Mouse (Mus musculus): Measurements from ENCODE around the gene Slc6a5. TPM values are rescaled to one million over a fixed set of nuclear protein-coding genes. Genes with fewer than 3 reads are reported as not detected.

The Slc6a5 gene
- polyA plus RNA-seq, 1 experiment from 2014 or later: 10.7 TPM

DNA sequence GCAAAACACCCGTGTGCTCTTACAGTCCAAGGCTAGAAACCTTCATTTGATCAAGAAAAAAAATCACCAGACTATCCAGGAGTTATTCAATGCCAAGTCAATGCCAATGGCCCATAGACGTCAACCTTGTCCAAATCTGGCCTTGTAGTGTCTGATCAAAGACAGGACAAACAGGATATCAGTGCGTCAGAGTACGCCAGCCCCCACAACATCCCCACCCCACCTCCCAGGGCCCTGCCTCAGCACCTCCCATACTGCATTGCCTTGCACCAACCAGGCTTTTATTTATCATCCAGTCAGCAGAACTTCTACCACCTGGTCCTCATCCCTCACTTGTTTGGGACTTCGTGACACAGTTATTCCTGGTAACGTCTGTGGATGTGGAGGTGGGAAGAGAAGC is 14.7 kb upstream of the Slc6a5 start:
- WGBS: 84% methylated on average over 6 of the region's 6 CpGs
- no peak overlapping the region for H3K4me2 ChIP-seq

GRCm38 (mm10) chr7:49902003-49902552 is 7.9 kb upstream of the Slc6a5 start:
- no peak overlapping the region for H3K9ac ChIP-seq
- WGBS: 19% methylated on average over 9 of the region's 9 CpGs
- no peak for ATAC-seq (ENCODE audit: low FRiP score, low read depth)

More for the DNA sequence above, 14.7 kb upstream of the Slc6a5 start:
- Histone ChIP-seq H3K27me3 (no peaks in the 10 kb centered on the region), H3K9ac (no peak overlapping the region), H3K9me3 (no peaks in the 10 kb centered on the region), H3K36me3 (no peaks in the 10 kb centered on the region), H3K4me1 (replicated peaks) (no peaks in the 10 kb centered on the region), H3K4me3 (no peak overlapping the region), H3K27ac (replicated peaks) (no peak overlapping the region)
- no peak for ATAC-seq (ENCODE audit: low FRiP score, low read depth)

GRCm38 (mm10) chr7:49907191-49908171 is 2.5 kb upstream of the Slc6a5 start:
- Histone ChIP-seq H3K4me2 (peak overlapping the region; percentile 56), H3K9ac (no peak overlapping the region), H3K27ac (replicated peaks) (peak overlapping the region; percentile 81), H3K4me1 (replicated peaks) (peaks cover 13% of the 10 kb centered on the region), H3K4me3 (0 out of 2 replicates have a peak overlapping the region, but pooled peaks have one; percentile 10), H3K36me3 (no peaks in the 10 kb centered on the region), H3K27me3 (peaks cover 56% of the 10 kb centered on the region), H3K9me3 (no peaks in the 10 kb centered on the region)
- 2% methylated on average over 28 of the region's 28 CpGs for WGBS
- ATAC-seq (ENCODE audit: low FRiP score, low read depth): peak; percentile 43; the same call in 1 of the 2 replicates

More at GRCm38 (mm10) chr7:49902003-49902552, 7.9 kb upstream of the Slc6a5 start:
- no peak overlapping the region for H3K27ac ChIP-seq (replicated peaks)
- H3K4me1 ChIP-seq (replicated peaks): 0 out of 2 replicates have a peak, but pooled peaks cover 4% of the 10 kb centered on the region
- H3K27me3 ChIP-seq: peaks cover 30% of the 10 kb centered on the region
- no peaks in the 10 kb centered on the region for H3K36me3 ChIP-seq
- H3K9me3 ChIP-seq: no peaks in the 10 kb centered on the region
- no peak overlapping the region for H3K4me2 ChIP-seq
- H3K4me3 ChIP-seq: no peak overlapping the region

DNA sequence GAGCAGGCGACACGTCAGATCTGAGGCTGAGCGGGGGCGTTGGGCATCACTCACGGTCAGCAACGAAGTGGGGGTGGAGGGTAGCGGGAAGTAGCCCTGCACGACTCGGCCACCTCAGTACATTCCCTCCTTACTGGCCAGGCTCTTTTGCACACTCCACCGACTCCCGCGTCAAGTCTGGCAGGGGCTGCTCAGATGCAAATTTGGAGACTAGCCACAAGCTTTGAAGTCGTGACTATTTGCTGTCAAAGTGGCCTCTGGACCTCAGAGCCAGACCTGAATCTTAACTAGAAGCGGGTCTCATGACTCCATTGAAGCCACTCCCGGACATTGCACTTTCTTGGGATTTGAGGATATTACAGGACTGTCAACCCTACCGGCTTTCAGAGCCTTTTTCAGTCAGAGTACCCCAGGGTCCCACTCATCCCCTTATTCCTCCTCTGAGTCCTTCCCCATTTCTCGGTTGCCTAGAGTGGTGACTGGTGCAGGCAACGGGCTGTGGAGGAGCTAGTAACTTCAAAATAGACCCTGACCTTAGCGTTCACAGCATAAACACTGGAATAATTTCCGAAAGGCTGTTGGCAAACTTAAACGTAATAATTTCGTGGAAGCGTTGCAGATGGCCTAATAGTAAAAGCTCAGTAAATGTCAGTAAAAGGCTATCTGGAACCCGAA is 1.6 kb upstream of the Slc6a5 start:
- peak overlapping the region; percentile 56 for H3K4me2 ChIP-seq
- H3K9ac ChIP-seq: no peak overlapping the region; the same call in 1 of the 2 replicates
- H3K27ac ChIP-seq (replicated peaks): peak overlapping the region; percentile 81
- peaks cover 13% of the 10 kb centered on the region for H3K4me1 ChIP-seq (replicated peaks)
- H3K9me3 ChIP-seq: no peaks in the 10 kb centered on the region
- peaks cover 62% of the 10 kb centered on the region for H3K27me3 ChIP-seq
- under 1% methylated on average over 24 of the region's 24 CpGs for WGBS
- H3K36me3 ChIP-seq: no peaks in the 10 kb centered on the region
- peak; percentile 31; the same call in 1 of the 2 replicates for ATAC-seq (ENCODE audit: low FRiP score, low read depth)
- peak overlapping the region; percentile 10; the same call in 1 of the 2 replicates for H3K4me3 ChIP-seq

DNA sequence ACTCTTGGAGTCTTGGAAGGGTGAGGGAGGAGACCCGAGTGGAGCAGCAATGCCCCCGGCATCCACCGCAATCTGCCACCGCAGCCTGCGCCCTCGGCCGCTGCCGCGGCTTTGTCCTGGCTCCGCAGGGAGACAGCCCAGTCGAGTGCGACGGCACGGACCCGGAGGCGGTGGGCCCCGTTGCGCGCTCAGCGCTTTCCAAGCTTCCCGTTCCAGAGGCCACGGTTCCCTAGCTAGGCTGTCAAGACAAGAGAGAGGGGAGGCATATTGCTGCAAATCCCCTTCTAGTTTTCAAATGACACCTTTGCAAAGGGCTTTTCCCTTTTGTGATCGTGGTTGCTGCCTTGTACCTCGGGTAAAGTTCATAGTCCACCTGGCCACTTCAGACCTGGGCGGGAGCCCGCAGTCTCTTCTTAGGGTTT is 945 bp upstream of the Slc6a5 start:
- H3K36me3 ChIP-seq: no peaks in the 10 kb centered on the region
- ATAC-seq (ENCODE audit: low FRiP score, low read depth): no peak
- peak overlapping the region; percentile 10; the same call in 1 of the 2 replicates for H3K4me3 ChIP-seq
- peak overlapping the region; percentile 81 for H3K27ac ChIP-seq (replicated peaks)
- peaks cover 65% of the 10 kb centered on the region for H3K27me3 ChIP-seq
- H3K4me1 ChIP-seq (replicated peaks): peaks cover 13% of the 10 kb centered on the region
- no peak overlapping the region; the same call in 1 of the 2 replicates for H3K9ac ChIP-seq
- under 1% methylated on average over 26 of the region's 26 CpGs for WGBS
- H3K9me3 ChIP-seq: no peaks in the 10 kb centered on the region
- H3K4me2 ChIP-seq: peak overlapping the region; percentile 56

DNA sequence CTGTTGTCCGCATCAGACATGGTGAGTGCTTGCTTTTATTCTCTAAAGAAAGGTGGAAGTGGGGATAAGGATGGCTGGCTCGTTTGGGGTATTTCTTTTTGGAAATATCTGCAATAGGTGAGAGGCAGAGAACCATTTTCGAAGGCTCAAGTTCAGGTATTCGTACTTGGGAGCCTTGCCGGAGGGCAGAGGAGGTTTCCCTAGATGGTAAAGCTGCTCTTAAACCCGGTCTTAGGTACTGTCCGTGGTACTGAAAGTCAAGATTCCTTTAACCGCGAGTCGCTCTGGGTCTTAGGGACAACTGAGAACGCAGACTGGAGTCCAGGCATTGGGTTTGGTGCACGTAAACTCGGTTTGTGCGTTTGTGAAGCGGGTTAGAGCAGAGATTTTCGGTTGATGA is 415 bp downstream of the Slc6a5 start:
- H3K9me3 ChIP-seq: no peaks in the 10 kb centered on the region
- ATAC-seq (ENCODE audit: low FRiP score, low read depth): no peak
- H3K4me2 ChIP-seq: peak overlapping the region; percentile 56
- H3K27ac ChIP-seq (replicated peaks): peak overlapping the region; percentile 81
- peak overlapping the region; percentile 47 for H3K9ac ChIP-seq
- H3K36me3 ChIP-seq: no peaks in the 10 kb centered on the region
- 2% methylated on average over 16 of the region's 16 CpGs for WGBS
- H3K27me3 ChIP-seq: peaks cover 66% of the 10 kb centered on the region
- peak overlapping the region; percentile 38 for H3K4me3 ChIP-seq
- peaks cover 13% of the 10 kb centered on the region for H3K4me1 ChIP-seq (replicated peaks)

GRCm38 (mm10) chr7:49911147-49911946 is 1.4 kb downstream of the Slc6a5 start:
- H3K9me3 ChIP-seq: no peaks in the 10 kb centered on the region
- no peaks in the 10 kb centered on the region for H3K36me3 ChIP-seq
- H3K4me3 ChIP-seq: peak overlapping the region; percentile 38
- peaks cover 18% of the 10 kb centered on the region for H3K4me1 ChIP-seq (replicated peaks)
- H3K27ac ChIP-seq (replicated peaks): peak overlapping the region; percentile 81
- peak overlapping the region; percentile 56 for H3K4me2 ChIP-seq
- no peak for ATAC-seq (ENCODE audit: low FRiP score, low read depth)
- WGBS: 3% methylated on average over 23 of the region's 23 CpGs
- H3K9ac ChIP-seq: peak overlapping the region; percentile 47
- H3K27me3 ChIP-seq: peaks cover 64% of the 10 kb centered on the region

GRCm38 (mm10) chr7:49911947-49912262 is 2.0 kb downstream of the Slc6a5 start:
- H3K4me2 ChIP-seq: peak overlapping the region; percentile 56
- peak overlapping the region; percentile 38 for H3K4me3 ChIP-seq
- H3K36me3 ChIP-seq: no peaks in the 10 kb centered on the region
- peaks cover 19% of the 10 kb centered on the region for H3K4me1 ChIP-seq (replicated peaks)
- ATAC-seq (ENCODE audit: low FRiP score, low read depth): no peak
- H3K9me3 ChIP-seq: no peaks in the 10 kb centered on the region
- peak overlapping the region; percentile 81 for H3K27ac ChIP-seq (replicated peaks)
- peak overlapping the region; percentile 47 for H3K9ac ChIP-seq
- WGBS: 2% methylated on average over 26 of the region's 26 CpGs
- H3K27me3 ChIP-seq: peaks cover 66% of the 10 kb centered on the region

DNA sequence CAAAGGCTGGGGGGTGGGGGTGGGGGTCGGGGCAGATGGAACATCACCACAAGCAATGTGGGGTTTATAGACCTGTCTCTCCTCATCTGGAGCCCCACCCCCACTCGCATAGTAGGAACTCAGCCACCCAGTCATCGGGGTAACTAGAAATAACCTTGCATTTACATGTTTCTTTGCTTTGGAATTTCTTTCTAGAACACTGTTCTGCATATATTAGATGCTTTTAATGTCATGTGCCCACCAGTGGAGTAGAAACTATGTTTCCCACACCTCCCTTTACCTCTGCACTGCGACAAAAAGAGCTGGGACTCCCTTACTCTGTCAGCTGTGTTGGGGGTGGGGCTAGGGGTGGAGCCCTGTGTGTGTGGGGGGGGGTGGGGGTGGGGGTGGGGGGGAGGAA is 3.2 kb downstream of the Slc6a5 start:
- no peak for ATAC-seq (ENCODE audit: low FRiP score, low read depth)
- H3K27ac ChIP-seq (replicated peaks): peak overlapping the region; percentile 81
- H3K4me2 ChIP-seq: peak overlapping the region; percentile 56
- 3% methylated on average over 4 of the region's 4 CpGs for WGBS
- no peaks in the 10 kb centered on the region for H3K9me3 ChIP-seq
- H3K36me3 ChIP-seq: no peaks in the 10 kb centered on the region
- peak overlapping the region; percentile 38 for H3K4me3 ChIP-seq
- peaks cover 66% of the 10 kb centered on the region for H3K27me3 ChIP-seq
- peak overlapping the region; percentile 47 for H3K9ac ChIP-seq
- H3K4me1 ChIP-seq (replicated peaks): peaks cover 10% of the 10 kb centered on the region

DNA sequence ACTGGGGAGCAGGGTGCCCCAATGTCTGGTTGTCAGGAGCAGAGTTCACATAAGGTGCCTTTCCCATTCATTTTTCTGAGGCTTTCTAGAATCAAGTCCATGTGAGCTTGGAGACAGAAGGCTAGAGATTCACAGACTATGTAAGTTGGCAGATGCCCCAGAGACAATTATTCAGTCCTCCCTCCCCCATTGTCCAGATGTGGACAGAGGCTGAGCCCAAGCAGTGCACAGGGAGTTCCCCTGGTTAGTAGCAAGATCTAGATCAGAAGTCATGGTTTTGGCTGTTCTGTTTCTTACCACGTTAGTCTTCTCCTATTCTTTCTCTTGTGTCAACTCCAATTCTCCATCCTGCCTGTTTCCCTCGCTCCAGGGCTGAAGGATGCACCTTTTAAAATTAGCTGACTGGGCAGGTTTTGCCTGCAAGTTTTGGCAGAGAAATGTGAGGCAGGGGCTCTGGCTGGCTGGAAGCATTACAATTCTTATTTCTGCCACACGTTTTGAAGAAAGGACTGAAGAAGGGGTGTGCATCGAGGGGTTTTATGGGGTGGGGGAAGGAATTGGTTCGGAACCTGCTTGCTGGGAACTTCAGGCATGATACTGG is 3.9 kb downstream of the Slc6a5 start:
- peaks cover 66% of the 10 kb centered on the region for H3K27me3 ChIP-seq
- peak overlapping the region; percentile 56 for H3K4me2 ChIP-seq
- no peak for ATAC-seq (ENCODE audit: low FRiP score, low read depth)
- peak overlapping the region; percentile 12 for H3K9ac ChIP-seq
- no peaks in the 10 kb centered on the region for H3K9me3 ChIP-seq
- H3K27ac ChIP-seq (replicated peaks): peak overlapping the region; percentile 81
- H3K4me1 ChIP-seq (replicated peaks): peaks cover 9% of the 10 kb centered on the region
- H3K36me3 ChIP-seq: no peaks in the 10 kb centered on the region
- WGBS: 3% methylated on average over 5 of the region's 5 CpGs
- peak overlapping the region; percentile 38 for H3K4me3 ChIP-seq

GRCm38 (mm10) chr7:49914946-49915345 is 5.0 kb downstream of the Slc6a5 start:
- H3K4me1 ChIP-seq (replicated peaks): peaks cover 9% of the 10 kb centered on the region
- peak overlapping the region; percentile 81 for H3K27ac ChIP-seq (replicated peaks)
- ATAC-seq (ENCODE audit: low FRiP score, low read depth): no peak
- 1% methylated on average over 9 of the region's 9 CpGs for WGBS
- peaks cover 66% of the 10 kb centered on the region for H3K27me3 ChIP-seq
- no peaks in the 10 kb centered on the region for H3K9me3 ChIP-seq
- H3K9ac ChIP-seq: peak overlapping the region; percentile 12
- no peaks in the 10 kb centered on the region for H3K36me3 ChIP-seq
- H3K4me3 ChIP-seq: peak overlapping the region; percentile 38
- peak overlapping the region; percentile 56 for H3K4me2 ChIP-seq

Data from hindbrain, embryonic 15.5 days (tissue).